Mouse (Mus musculus) olfactory bulb, adult 2 months (tissue): ENCODE data around the gene Rasa3.

Experiments used
- CTCF ChIP-seq: fragments of 200-500 bp; IDR thresholded peaks from 2 replicates; pipeline ENCODE4 v1.5.1; 2012; ENCODE audit warnings: low read depth, mild to moderate bottlenecking, low read length, moderate library complexity; ENCODE audit not compliant: insufficient read depth
- POLR2A ChIP-seq: fragments of 200-500 bp; IDR thresholded peaks from 2 replicates; pipeline ENCODE4 v1.6.1; 2012; ENCODE audit warnings: mild to moderate bottlenecking, low read depth, low read length, moderate library complexity; ENCODE audit not compliant: insufficient read depth

- TF ChIP-seq CTCF: no peak
- no peak for TF ChIP-seq POLR2A
Measured at GRCm38 (mm10) chr8:13589071-13589470, 88.3 kb downstream of the Rasa3 start.
